8 mouse cellular contexts compared by ENCODE assay signal in genomic region chrX:122396781-122397581, GRCm38 (mm10). TPM values are rescaled to one million over a fixed set of nuclear protein-coding genes. Genes with fewer than 3 reads are reported as not detected.
A peak's percentile ranks its signal among the peaks of the same experiment; 100 is the strongest.
DNase-seq lines count a peak whose midpoint lies in the region; ATAC-seq and TF ChIP-seq lines count a peak whose summit lies in the region.

TSS of gene Nap1l3 (minus strand) at chrX:122397401.

- ATAC-seq in forebrain, embryonic 13.5 days = peak; percentile 99
- ATAC-seq in heart, postnatal 0 days (ENCODE audit: insufficient read depth, low read depth) = peak; percentile 93
- peak; percentile 88 for ATAC-seq in liver, embryonic 12.5 days
- peak; percentile 94 for ATAC-seq in stomach, embryonic 16.5 days (ENCODE audit: insufficient read depth, low FRiP score)

- H3K4me2 ChIP-seq in forebrain, embryonic 13.5 days = peak within 1 kb of the TSS; percentile 55
- peak within 1 kb of the TSS; percentile 62 for H3K4me2 ChIP-seq in heart, postnatal 0 days (ENCODE audit: low read depth, low read length)
- peak within 1 kb of the TSS; percentile 66 for H3K4me2 ChIP-seq in liver, embryonic 12.5 days
- peak within 1 kb of the TSS; percentile 57 for H3K4me2 ChIP-seq in stomach, embryonic 16.5 days (ENCODE audit: low read depth, low read length)

- TF ChIP-seq CTCF in heart, postnatal 0 days (IDR thresholded peaks at IDR 0.05; ENCODE audit: low read depth) = no peak

- peak; percentile 82 for DNase-seq in ES-CJ7 (ENCODE audit: low read depth, low spot score)
- DNase-seq in cerebellum, adult 11-12 months = peak; percentile 90
- DNase-seq in heart, postnatal 0 days (ENCODE audit: low spot score) = peak; percentile 43
- DNase-seq in kidney, postnatal 25 days = peak; percentile 67 to 84
- peak; percentile 27 to 44 for DNase-seq in natural killer cell, adult 2 months (ENCODE audit: low spot score in 2 of 2)

- no peaks in the 10 kb centered on the region for H3K9me3 ChIP-seq in forebrain, embryonic 13.5 days (replicated peaks)
- H3K9me3 ChIP-seq in heart, postnatal 0 days (replicated peaks; ENCODE audit: control insufficient read depth, low read length) = no peaks in the 10 kb centered on the region
- H3K9me3 ChIP-seq in liver, embryonic 12.5 days (replicated peaks) = no peaks in the 10 kb centered on the region
- no peaks in the 10 kb centered on the region for H3K9me3 ChIP-seq in stomach, embryonic 16.5 days (replicated peaks; ENCODE audit: control insufficient read depth, low read length)

- H3K27me3 ChIP-seq in forebrain, embryonic 13.5 days = no peaks in the 10 kb centered on the region
- no peaks in the 10 kb centered on the region for H3K27me3 ChIP-seq in heart, postnatal 0 days (ENCODE audit: control insufficient read depth, insufficient read depth, low read length)
- H3K27me3 ChIP-seq in liver, embryonic 12.5 days (replicated peaks) = no peaks in the 10 kb centered on the region; the same call in 1 of the 2 replicates
- H3K27me3 ChIP-seq in stomach, embryonic 16.5 days (ENCODE audit: control insufficient read depth, insufficient read depth, low read length) = no peaks in the 10 kb centered on the region

- H3K4me1 ChIP-seq in forebrain, embryonic 13.5 days = no peaks in the 10 kb centered on the region
- H3K4me1 ChIP-seq in heart, postnatal 0 days (ENCODE audit: control insufficient read depth, insufficient read depth) = no peaks in the 10 kb centered on the region
- H3K4me1 ChIP-seq in liver, embryonic 12.5 days = no peaks in the 10 kb centered on the region
- no peaks in the 10 kb centered on the region for H3K4me1 ChIP-seq in stomach, embryonic 16.5 days (ENCODE audit: control insufficient read depth, insufficient read depth, low read length)

- peak within 1 kb of the TSS; percentile 53 for H3K4me3 ChIP-seq in forebrain, embryonic 13.5 days
- H3K4me3 ChIP-seq in heart, postnatal 0 days (ENCODE audit: low read depth, low read length) = peak within 1 kb of the TSS; percentile 64
- peak within 1 kb of the TSS; percentile 56 for H3K4me3 ChIP-seq in liver, embryonic 12.5 days
- peak within 1 kb of the TSS; percentile 57 for H3K4me3 ChIP-seq in stomach, embryonic 16.5 days (replicated peaks; ENCODE audit: low read length)

- WGBS in forebrain, embryonic 13.5 days = 11% methylated on average over 26 of the region's 39 CpGs
- 4% methylated on average over 31 of the region's 39 CpGs for WGBS in heart, postnatal 0 days
- WGBS in liver, embryonic 12.5 days (ENCODE audit: insufficient replicate concordance) = 3% methylated on average over 37 of the region's 39 CpGs
- WGBS in stomach, embryonic 16.5 days = 8% methylated on average over 38 of the region's 39 CpGs

- TF ChIP-seq EP300 in heart, postnatal 0 days (IDR thresholded peaks at IDR 0.05; ENCODE audit: low read depth) = no peak

- no peaks in the 10 kb centered on the region for H3K36me3 ChIP-seq in forebrain, embryonic 13.5 days (ENCODE audit: poor library complexity, severe bottlenecking)
- H3K36me3 ChIP-seq in heart, postnatal 0 days (replicated peaks; ENCODE audit: control insufficient read depth, insufficient read depth, low read length) = no peaks in the 10 kb centered on the region
- H3K36me3 ChIP-seq in liver, embryonic 12.5 days = no peaks in the 10 kb centered on the region
- no peaks in the 10 kb centered on the region for H3K36me3 ChIP-seq in stomach, embryonic 16.5 days (ENCODE audit: control insufficient read depth, insufficient read depth, low read length)

- H3K9ac ChIP-seq in forebrain, embryonic 13.5 days = peak within 1 kb of the TSS; percentile 69
- peak within 1 kb of the TSS; percentile 30; the same call in 1 of the 2 replicates for H3K9ac ChIP-seq in heart, postnatal 0 days (replicated peaks; ENCODE audit: low read depth, low read length)
- no peak within 1 kb of the TSS; the same call in 1 of the 2 replicates for H3K9ac ChIP-seq in liver, embryonic 12.5 days
- H3K9ac ChIP-seq in stomach, embryonic 16.5 days (ENCODE audit: low read length) = peak within 1 kb of the TSS; percentile 66

- peak within 1 kb of the TSS; percentile 51 for H3K27ac ChIP-seq in forebrain, embryonic 13.5 days
- H3K27ac ChIP-seq in heart, postnatal 0 days (ENCODE audit: low read depth) = peak within 1 kb of the TSS; percentile 43; the same call in 1 of the 2 replicates
- no peak within 1 kb of the TSS for H3K27ac ChIP-seq in liver, embryonic 12.5 days
- H3K27ac ChIP-seq in stomach, embryonic 16.5 days (ENCODE audit: low read length) = no peak within 1 kb of the TSS

RNA-seq across cellular contexts. Expression of gene Nap1l3, which starts in this region (rescaled TPM):
- polyA plus RNA-seq in forebrain, embryonic 13.5 days (2015; fragmentation: Nextera tagmentation; extraction: Ambion mirVana) = 16.3 and 20.6 TPM in 2 replicates
- total RNA-seq in heart, postnatal 0 days (2014; rRNA removed; ENCODE audit: low replicate concordance) = 0.34 and 0.81 TPM in 2 replicates
- 2.1 and 2.6 TPM in 2 replicates for polyA plus RNA-seq in heart, postnatal 0 days (2015; fragmentation: Nextera tagmentation; extraction: Ambion mirVana)
- polyA plus RNA-seq in liver, embryonic 12.5 days (2016; fragmentation: Nextera tagmentation; extraction: Ambion mirVana) = 0.55 and 0.62 TPM in 2 replicates
- 4.3 and 4.5 TPM in 2 replicates for polyA plus RNA-seq in stomach, embryonic 16.5 days (2015; fragmentation: Nextera tagmentation; extraction: Ambion mirVana)

Comparison
In these comparisons a context has a peak if more than half of its experiments do, and no peak if none do; other contexts are left out.
1. Peak in ATAC-seq, H3K4me3 ChIP-seq and H3K4me2 ChIP-seq in liver, embryonic 12.5 days; RNA of the gene not detected or under 1 TPM.
2. DNase-seq: peak in every context shown above with its lines; median percentile 90 in cerebellum, adult 11-12 months; 82 in ES-CJ7; 76 in kidney, postnatal 25 days; 43 in heart, postnatal 0 days; 36 in natural killer cell, adult 2 months.
3. H3K27ac ChIP-seq: peak in forebrain, embryonic 13.5 days (single experiment) and heart, postnatal 0 days (single experiment); none in liver, embryonic 12.5 days (single experiment) and stomach, embryonic 16.5 days (single experiment).
4. Peak in every context shown above with its lines, with median percentiles within 50 percentile points of each other: ATAC-seq, H3K4me2 ChIP-seq and H3K4me3 ChIP-seq.